Mouse (Mus musculus) G1E (cell line): Measurements from ENCODE around the gene Angptl3.

Source experiments
- CTCF ChIP-seq: IDR thresholded peaks from 2 replicates; pipeline ENCODE4 v1.5.1; 2012; ENCODE audit warnings: low read depth, low read length, inconsistent platforms, mixed read lengths
- TAL1 ChIP-seq: conservative IDR thresholded peaks from 2 replicates; pipeline ENCODE4 v1.6.1; 2012; ENCODE audit warnings: low read depth, low read length, inconsistent platforms, mixed read lengths

- TF ChIP-seq CTCF = no peak
- no peak for TF ChIP-seq TAL1
Observed at GRCm38 (mm10) chr4:99044854-99045253, 14.1 kb downstream of the Angptl3 start.
